Mouse (Mus musculus): ENCODE results near the gene Mdn1. TPM values are rescaled to one million over a fixed set of nuclear protein-coding genes. Genes with fewer than 3 reads are reported as not detected.

Mdn1 gene
- polyA plus RNA-seq, 1 experiment from 2014 or later = 12.8 TPM

DNA sequence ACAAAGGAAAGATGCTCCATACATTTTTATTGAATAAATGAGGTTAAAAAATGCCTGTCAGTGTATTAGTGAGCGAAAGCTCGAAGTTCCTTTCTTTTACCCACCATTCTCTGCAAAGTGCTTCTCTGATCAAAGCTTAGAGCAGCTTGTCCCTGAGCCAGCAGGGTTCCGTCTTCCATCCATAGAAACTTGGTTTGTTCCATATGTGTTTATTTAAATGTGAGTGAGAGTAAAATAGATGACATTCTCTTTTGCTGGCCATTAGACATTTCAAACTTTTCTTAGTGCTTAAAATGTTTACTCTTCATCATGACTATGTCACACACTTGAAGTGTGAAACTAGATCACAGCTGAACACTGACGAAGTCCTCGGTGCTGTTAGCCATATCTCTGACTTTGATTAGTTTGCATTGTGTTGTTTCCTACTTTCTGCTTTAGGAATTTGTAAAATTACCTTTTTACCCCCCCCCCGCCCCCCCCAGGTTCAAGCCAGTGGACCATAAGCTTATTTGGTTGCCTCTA is 26.2 kb downstream of the Mdn1 start:
- Histone ChIP-seq H3K4me1 (replicated peaks) (no peaks in the 10 kb centered on the region), H3K4me3 (no peak overlapping the region), H3K27ac (replicated peaks) (no peak overlapping the region), H3K27me3 (no peaks in the 10 kb centered on the region), H3K9ac (no peak overlapping the region), H3K9me3 (no peaks in the 10 kb centered on the region), H3K4me2 (no peak overlapping the region), H3K36me3 (peaks cover 75% of the 10 kb centered on the region)
- ATAC-seq (ENCODE audit: low read depth) = no peak
- WGBS = 85% methylated on average over 6 of the region's 6 CpGs

DNA sequence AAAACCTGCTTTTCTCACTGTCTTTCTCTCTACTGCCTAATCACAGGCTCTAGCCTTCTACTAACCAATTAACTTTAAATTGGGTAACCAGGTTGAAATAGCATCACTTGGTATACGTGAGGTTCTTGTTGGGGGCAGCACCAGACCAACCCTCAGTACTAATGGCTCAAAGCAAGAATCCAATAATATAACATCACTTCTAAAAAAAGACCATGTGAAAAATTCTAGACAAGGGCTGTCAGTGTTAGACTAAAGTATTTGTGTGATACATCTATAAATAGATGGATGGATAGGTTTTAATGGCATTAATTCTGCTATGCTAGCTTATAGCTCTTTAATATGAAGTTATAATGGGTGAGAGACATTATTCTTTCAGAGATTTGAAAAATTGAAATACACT is 60.8 kb downstream of the Mdn1 start:
- no peak for ATAC-seq (ENCODE audit: low read depth)
- 88% methylated on average over 1 of the region's 1 CpGs for WGBS
- no peaks in the 10 kb centered on the region for H3K4me1 ChIP-seq (replicated peaks)

GRCm38 (mm10) chr4:32745394-32745793 is 88.5 kb downstream of the Mdn1 start:
- 93% methylated on average over 6 of the region's 6 CpGs for WGBS
- Histone ChIP-seq H3K4me2 (no peak overlapping the region), H3K4me3 (no peak overlapping the region), H3K9me3 (no peaks in the 10 kb centered on the region), H3K36me3 (peaks cover 96% of the 10 kb centered on the region), H3K4me1 (replicated peaks) (no peaks in the 10 kb centered on the region), H3K27me3 (no peaks in the 10 kb centered on the region), H3K9ac (no peak overlapping the region), H3K27ac (replicated peaks) (no peak overlapping the region)
- ATAC-seq (ENCODE audit: low read depth) = no peak

More for the DNA sequence above, 60.8 kb downstream of the Mdn1 start:
- Histone ChIP-seq H3K36me3 (peaks cover 85% of the 10 kb centered on the region), H3K4me3 (no peak overlapping the region), H3K4me2 (no peak overlapping the region), H3K9me3 (no peaks in the 10 kb centered on the region), H3K9ac (no peak overlapping the region), H3K27me3 (no peaks in the 10 kb centered on the region), H3K27ac (replicated peaks) (no peak overlapping the region)

DNA sequence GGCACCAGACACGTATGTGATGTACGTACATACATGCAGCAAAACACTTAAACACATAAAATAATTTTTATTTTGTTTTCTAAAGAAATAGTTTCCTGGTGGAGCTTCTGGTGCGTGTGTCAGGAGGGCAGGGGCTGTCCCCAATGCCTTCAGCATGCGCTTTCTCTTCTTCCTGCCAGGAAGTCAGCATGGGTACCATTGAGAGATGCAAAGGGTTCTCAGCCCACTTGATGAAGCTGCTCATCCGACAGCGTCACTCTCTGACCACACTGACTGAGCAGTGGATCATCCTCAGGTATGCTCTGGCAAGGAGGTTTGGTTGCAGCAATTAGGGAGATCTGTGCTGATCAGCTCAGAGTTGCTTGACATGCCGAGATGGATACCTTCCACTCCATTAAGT is 91.5 kb downstream of the Mdn1 start:
- H3K9ac ChIP-seq = no peak overlapping the region
- no peak overlapping the region for H3K4me2 ChIP-seq
- no peak overlapping the region for H3K4me3 ChIP-seq
- 91% methylated on average over 7 of the region's 7 CpGs for WGBS
- no peak overlapping the region for H3K27ac ChIP-seq (replicated peaks)
- no peaks in the 10 kb centered on the region for H3K27me3 ChIP-seq
- no peaks in the 10 kb centered on the region for H3K9me3 ChIP-seq
- H3K36me3 ChIP-seq = peaks cover 97% of the 10 kb centered on the region
- no peaks in the 10 kb centered on the region for H3K4me1 ChIP-seq (replicated peaks)
- no peak for ATAC-seq (ENCODE audit: low read depth)

DNA sequence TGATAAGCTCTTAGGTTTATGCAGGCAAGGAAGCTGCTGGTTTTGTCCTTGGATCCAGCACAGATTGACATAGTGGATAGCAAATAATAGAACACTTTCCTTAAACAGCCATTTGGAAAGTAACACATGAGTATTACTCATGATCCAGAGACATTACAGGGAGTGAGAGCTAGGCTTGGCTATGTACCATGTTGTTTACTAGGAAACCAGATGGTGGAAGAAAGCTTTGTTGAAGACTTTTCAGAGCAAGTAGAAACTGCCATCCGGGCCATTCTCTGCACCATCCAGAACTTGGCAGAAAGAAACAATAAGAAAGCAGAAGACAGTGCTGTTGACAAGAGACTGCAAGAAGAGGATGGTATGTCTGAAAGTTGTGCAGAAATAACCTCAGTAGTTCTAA is 93.8 kb downstream of the Mdn1 start:
- H3K36me3 ChIP-seq = peaks cover 89% of the 10 kb centered on the region
- 100% methylated on average over 1 of the region's 1 CpGs for WGBS

GRCm38 (mm10) chr4:32757430-32757829 is 100.5 kb downstream of the Mdn1 start:
- H3K9me3 ChIP-seq = no peaks in the 10 kb centered on the region
- peaks cover 80% of the 10 kb centered on the region for H3K36me3 ChIP-seq
- H3K4me3 ChIP-seq = no peak overlapping the region
- H3K27ac ChIP-seq (replicated peaks) = no peak overlapping the region
- H3K4me1 ChIP-seq (replicated peaks) = no peaks in the 10 kb centered on the region
- H3K4me2 ChIP-seq = no peak overlapping the region
- no peak for ATAC-seq (ENCODE audit: low read depth)
- no peak overlapping the region for H3K9ac ChIP-seq
- 94% methylated on average over 2 of the region's 2 CpGs for WGBS
- no peaks in the 10 kb centered on the region for H3K27me3 ChIP-seq

More for the DNA sequence above, 93.8 kb downstream of the Mdn1 start:
- no peak for ATAC-seq (ENCODE audit: low read depth)
- H3K9ac ChIP-seq = no peak overlapping the region
- no peaks in the 10 kb centered on the region for H3K27me3 ChIP-seq
- H3K27ac ChIP-seq (replicated peaks) = no peak overlapping the region
- no peak overlapping the region for H3K4me2 ChIP-seq
- H3K9me3 ChIP-seq = no peaks in the 10 kb centered on the region
- H3K4me3 ChIP-seq = no peak overlapping the region
- no peaks in the 10 kb centered on the region for H3K4me1 ChIP-seq (replicated peaks)

GRCm38 (mm10) chr4:32767471-32767870 is 110.6 kb downstream of the Mdn1 start:
- 75% methylated on average over 7 of the region's 7 CpGs for WGBS
- H3K36me3 ChIP-seq = peaks cover 87% of the 10 kb centered on the region
- H3K9me3 ChIP-seq = no peaks in the 10 kb centered on the region
- H3K4me2 ChIP-seq = no peak overlapping the region
- no peak overlapping the region for H3K9ac ChIP-seq
- no peak for ATAC-seq (ENCODE audit: low read depth)
- no peak overlapping the region for H3K4me3 ChIP-seq
- H3K27me3 ChIP-seq = no peaks in the 10 kb centered on the region
- H3K4me1 ChIP-seq (replicated peaks) = no peaks in the 10 kb centered on the region
- no peak overlapping the region for H3K27ac ChIP-seq (replicated peaks)

DNA sequence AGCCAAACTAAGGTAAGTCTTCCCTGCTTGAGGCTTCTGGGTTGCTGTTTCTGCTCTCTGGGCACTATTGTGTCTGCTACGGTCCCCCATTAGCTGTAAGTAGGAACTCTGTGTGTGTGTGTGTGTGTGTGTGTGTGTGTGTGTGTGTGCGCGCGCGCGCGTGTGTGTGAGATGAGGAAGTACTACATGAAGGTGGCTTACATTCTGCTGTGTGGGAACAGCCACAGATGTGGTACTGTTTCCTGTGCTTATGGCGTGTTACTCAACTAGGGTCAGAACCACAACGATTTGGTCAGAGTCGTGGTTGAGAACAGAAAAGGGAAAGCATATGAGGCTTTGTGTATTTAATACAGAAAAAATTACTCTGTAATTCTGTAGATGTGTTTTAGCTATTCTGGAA is 111.1 kb downstream of the Mdn1 start:
- Histone ChIP-seq H3K27ac (replicated peaks) (no peak overlapping the region), H3K9ac (no peak overlapping the region), H3K27me3 (no peaks in the 10 kb centered on the region), H3K4me3 (no peak overlapping the region), H3K4me1 (replicated peaks) (no peaks in the 10 kb centered on the region), H3K36me3 (peaks cover 87% of the 10 kb centered on the region), H3K9me3 (no peaks in the 10 kb centered on the region), H3K4me2 (no peak overlapping the region)
- 95% methylated on average over 10 of the region's 10 CpGs for WGBS
- ATAC-seq (ENCODE audit: low read depth) = no peak

DNA sequence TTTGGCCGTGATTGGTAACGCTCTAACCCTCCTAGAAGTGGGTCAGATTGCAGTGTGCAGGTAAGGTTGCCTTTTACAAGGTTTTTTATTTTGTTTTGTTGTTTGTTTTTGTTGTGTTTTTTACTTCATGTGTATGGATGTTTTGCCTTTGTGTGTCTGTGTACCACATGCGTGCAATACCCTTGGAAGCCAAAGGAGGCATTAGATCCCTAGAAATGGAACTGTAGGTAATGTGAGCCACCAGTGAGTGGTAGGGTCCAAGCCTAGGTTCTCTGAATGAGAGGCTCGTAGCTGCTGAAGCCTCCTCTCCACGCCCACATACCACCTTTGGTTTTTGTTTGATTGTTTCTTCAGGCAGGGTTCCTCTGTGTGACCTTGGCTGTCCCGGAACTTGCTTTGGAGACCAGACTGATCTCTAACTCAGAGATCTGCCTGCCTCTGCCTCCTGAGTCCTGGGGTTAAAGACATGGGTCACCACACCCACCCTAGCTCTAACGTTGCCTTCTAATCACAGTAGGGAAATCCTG is 113.4 kb downstream of the Mdn1 start:
- no peak overlapping the region for H3K4me3 ChIP-seq
- no peak overlapping the region for H3K27ac ChIP-seq (replicated peaks)
- H3K27me3 ChIP-seq = no peaks in the 10 kb centered on the region
- H3K4me2 ChIP-seq = no peak overlapping the region
- H3K9ac ChIP-seq = no peak overlapping the region
- no peaks in the 10 kb centered on the region for H3K9me3 ChIP-seq
- H3K4me1 ChIP-seq (replicated peaks) = no peaks in the 10 kb centered on the region
- 95% methylated on average over 7 of the region's 7 CpGs for WGBS
- ATAC-seq (ENCODE audit: low read depth) = no peak
- peaks cover 87% of the 10 kb centered on the region for H3K36me3 ChIP-seq

- Histone ChIP-seq H3K4me3 (no peak overlapping the region), H3K4me1 (replicated peaks) (no peaks in the 10 kb centered on the region), H3K9me3 (no peaks in the 10 kb centered on the region), H3K4me2 (no peak overlapping the region), H3K36me3 (peaks cover 32% of the 10 kb centered on the region), H3K27ac (replicated peaks) (no peak overlapping the region), H3K9ac (no peak overlapping the region), H3K27me3 (no peaks in the 10 kb centered on the region)
- WGBS = 95% methylated on average over 4 of the region's 4 CpGs
- no peak for ATAC-seq (ENCODE audit: low read depth)
Measured at GRCm38 (mm10) chr4:32779996-32780395, 123.1 kb downstream of the Mdn1 start.

GRCm38 (mm10) chr4:32787110-32787509 is 130.2 kb downstream of the Mdn1 start:
- Histone ChIP-seq H3K9me3 (no peaks in the 10 kb centered on the region), H3K27me3 (no peaks in the 10 kb centered on the region), H3K4me1 (replicated peaks) (no peaks in the 10 kb centered on the region), H3K27ac (replicated peaks) (no peak overlapping the region), H3K36me3 (no peaks in the 10 kb centered on the region), H3K4me3 (no peak overlapping the region), H3K9ac (no peak overlapping the region), H3K4me2 (no peak overlapping the region)
- no peak for ATAC-seq (ENCODE audit: low read depth)
- WGBS = 96% methylated on average over 1 of the region's 1 CpGs

DNA sequence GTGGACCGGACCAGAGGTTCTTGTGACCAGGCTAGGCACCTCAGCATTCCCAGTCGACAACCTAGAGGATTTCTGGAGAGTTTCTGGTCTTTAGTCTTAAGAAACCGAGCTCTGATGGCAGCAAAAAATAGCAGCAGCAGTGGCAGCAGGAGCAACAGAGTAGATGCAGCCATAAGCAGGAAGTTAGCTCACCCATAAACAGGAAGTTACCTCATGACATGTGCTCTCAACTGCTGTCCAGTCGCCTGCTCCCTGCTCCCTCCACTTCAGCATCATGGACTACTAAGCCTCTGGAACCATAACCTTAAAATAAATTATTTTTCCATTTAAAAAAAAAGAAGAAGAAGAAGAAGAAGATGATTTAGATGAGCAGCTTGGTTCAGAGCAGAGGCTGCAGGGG is 132.1 kb downstream of the Mdn1 start:
- Histone ChIP-seq H3K4me3 (no peak overlapping the region), H3K4me1 (replicated peaks) (no peaks in the 10 kb centered on the region), H3K9ac (no peak overlapping the region), H3K36me3 (no peaks in the 10 kb centered on the region), H3K9me3 (no peaks in the 10 kb centered on the region), H3K4me2 (no peak overlapping the region), H3K27me3 (no peaks in the 10 kb centered on the region), H3K27ac (replicated peaks) (no peak overlapping the region)
- ATAC-seq (ENCODE audit: low read depth) = no peak
- WGBS = 89% methylated on average over 4 of the region's 4 CpGs

- Histone ChIP-seq H3K9me3 (no peaks in the 10 kb centered on the region), H3K4me2 (no peak overlapping the region), H3K9ac (no peak overlapping the region), H3K27me3 (no peaks in the 10 kb centered on the region), H3K4me1 (replicated peaks) (peaks cover 16% of the 10 kb centered on the region), H3K27ac (replicated peaks) (no peak overlapping the region), H3K36me3 (peaks cover 6% of the 10 kb centered on the region; the same call in 1 of the 2 replicates), H3K4me3 (no peak overlapping the region)
- no peak for ATAC-seq (ENCODE audit: low read depth)
- 92% methylated on average over 4 of the region's 4 CpGs for whole genome bisulfite sequencing
Measured at GRCm38 (mm10) chr4:32798976-32799375, 142.1 kb downstream of the Mdn1 start.

Measured in neural tube, embryonic 13.5 days (tissue).